In the genomic region with DNA sequence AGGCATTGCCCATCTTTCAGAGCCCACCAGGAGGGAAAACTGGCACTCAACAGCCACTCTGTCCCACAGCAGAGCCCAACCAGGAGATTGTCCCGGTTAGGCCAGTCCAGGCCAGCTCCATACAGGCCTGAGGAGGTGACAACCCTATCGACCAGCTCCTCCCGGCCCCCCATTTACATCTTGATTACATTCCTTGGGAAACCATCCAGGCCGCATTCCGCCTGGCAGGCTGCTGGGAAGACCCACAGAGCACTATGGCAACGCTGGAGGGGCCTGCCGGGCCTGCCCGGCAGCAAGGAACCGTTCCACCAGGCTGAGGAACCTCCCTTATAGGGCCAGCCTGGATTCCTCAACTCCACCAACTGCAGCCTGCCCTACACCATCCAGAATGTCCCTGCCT, we compare ENCODE assay signal across 8 mouse cellular contexts.
A peak's percentile ranks its signal among the peaks of the same experiment; 100 is the strongest.
DNase-seq lines count a peak whose midpoint lies in the region; ATAC-seq lines count a peak whose summit lies in the region.

No protein-coding gene starts in this region.

- no peaks in the 10 kb centered on the region for H3K9me3 ChIP-seq in embryonic facial prominence, embryonic 10.5 days
- H3K9me3 ChIP-seq in heart, embryonic 13.5 days, result no peaks in the 10 kb centered on the region
- no peaks in the 10 kb centered on the region for H3K9me3 ChIP-seq in neural tube, embryonic 13.5 days

- H3K36me3 ChIP-seq in embryonic facial prominence, embryonic 10.5 days (replicated peaks), result no peaks in the 10 kb centered on the region
- H3K36me3 ChIP-seq in heart, embryonic 13.5 days, result no peaks in the 10 kb centered on the region
- no peaks in the 10 kb centered on the region for H3K36me3 ChIP-seq in neural tube, embryonic 13.5 days

- peak; percentile 80 for ATAC-seq in heart, embryonic 13.5 days (ENCODE audit: extremely low read depth, insufficient number of reproducible peaks, low FRiP score, low TSS enrichment)
- ATAC-seq in neural tube, embryonic 13.5 days (ENCODE audit: low read depth), result peak; percentile 47

- peaks cover 100% of the 10 kb centered on the region for H3K27me3 ChIP-seq in embryonic facial prominence, embryonic 10.5 days (replicated peaks; ENCODE audit: low read depth, poor library complexity, severe bottlenecking)
- H3K27me3 ChIP-seq in heart, embryonic 13.5 days (replicated peaks), result peaks cover 52% of the 10 kb centered on the region
- peaks cover 91% of the 10 kb centered on the region for H3K27me3 ChIP-seq in neural tube, embryonic 13.5 days

- peak; percentile 95 for DNase-seq in heart, adult 11 months
- DNase-seq in heart, postnatal 25 days (ENCODE audit: low spot score), result no peak
- DNase-seq in embryonic facial prominence, embryonic 10.5 days (ENCODE audit: low spot score), result peak; percentile 69
- peak; percentile 81 for DNase-seq in kidney, postnatal 10 days
- DNase-seq in thymus, postnatal 25 days, result no peak
- DNase-seq in layer of hippocampus, adult 9-10 months (ENCODE audit: low spot score), result no peak

- peaks cover 21% of the 10 kb centered on the region for H3K4me1 ChIP-seq in embryonic facial prominence, embryonic 10.5 days
- H3K4me1 ChIP-seq in heart, embryonic 13.5 days, result peaks cover 30% of the 10 kb centered on the region
- 0 out of 2 replicates have a peak, but pooled peaks cover 3% of the 10 kb centered on the region for H3K4me1 ChIP-seq in neural tube, embryonic 13.5 days (replicated peaks)

- no peak overlapping the region for H3K4me3 ChIP-seq in embryonic facial prominence, embryonic 10.5 days
- H3K4me3 ChIP-seq in heart, embryonic 13.5 days, result no peak overlapping the region
- H3K4me3 ChIP-seq in neural tube, embryonic 13.5 days, result no peak overlapping the region

- peak overlapping the region; percentile 65 for H3K27ac ChIP-seq in embryonic facial prominence, embryonic 10.5 days (replicated peaks)
- peak overlapping the region; percentile 83 for H3K27ac ChIP-seq in heart, embryonic 13.5 days (replicated peaks)
- peak overlapping the region; percentile 23; the same call in 1 of the 2 replicates for H3K27ac ChIP-seq in neural tube, embryonic 13.5 days (replicated peaks)

- intact Hi-C loops in heart, postnatal 25 days (cut with DNase I), result no loop called here

- WGBS in embryonic facial prominence, embryonic 10.5 days, result 22% methylated on average over 9 of the region's 9 CpGs
- WGBS in heart, embryonic 13.5 days, result 11% methylated on average over 9 of the region's 9 CpGs
- WGBS in neural tube, embryonic 13.5 days, result 23% methylated on average over 9 of the region's 9 CpGs

- H3K9ac ChIP-seq in heart, embryonic 13.5 days, result no peak overlapping the region
- no peak overlapping the region for H3K9ac ChIP-seq in neural tube, embryonic 13.5 days

- H3K4me2 ChIP-seq in heart, embryonic 13.5 days, result no peak overlapping the region
- no peak overlapping the region for H3K4me2 ChIP-seq in neural tube, embryonic 13.5 days

Comparison
In these comparisons a context has a peak if more than half of its experiments do, and no peak if none do; other contexts are left out.
1. DNase-seq: peak in heart, adult 11 months (single experiment), embryonic facial prominence, embryonic 10.5 days (single experiment) and kidney, postnatal 10 days (single experiment); none in heart, postnatal 25 days (single experiment), thymus, postnatal 25 days (single experiment) and layer of hippocampus, adult 9-10 months (single experiment).
2. H3K27ac ChIP-seq: peak in every context shown above with its lines; median percentile 83 in heart, embryonic 13.5 days; 65 in embryonic facial prominence, embryonic 10.5 days; 23 in neural tube, embryonic 13.5 days.